Mouse (Mus musculus) CD4-positive helper T cell, adult 2 months (primary cell): ENCODE results near the gene Baz1a.
A peak's percentile ranks its signal among the peaks of the same experiment; 100 is the strongest.
"Not testable (repeated sequence)": the region's sequence is repeated elsewhere in the genome, so short reads cannot be mapped to it uniquely, and the experiment has no call there.

Experiments used
- DNase-seq: peaks from one replicate; pipeline ENCODE4 v3.0.0-alpha.2; 2012; ENCODE audit warnings: low read depth, missing footprints, low spot score

Baz1a gene

DNA sequence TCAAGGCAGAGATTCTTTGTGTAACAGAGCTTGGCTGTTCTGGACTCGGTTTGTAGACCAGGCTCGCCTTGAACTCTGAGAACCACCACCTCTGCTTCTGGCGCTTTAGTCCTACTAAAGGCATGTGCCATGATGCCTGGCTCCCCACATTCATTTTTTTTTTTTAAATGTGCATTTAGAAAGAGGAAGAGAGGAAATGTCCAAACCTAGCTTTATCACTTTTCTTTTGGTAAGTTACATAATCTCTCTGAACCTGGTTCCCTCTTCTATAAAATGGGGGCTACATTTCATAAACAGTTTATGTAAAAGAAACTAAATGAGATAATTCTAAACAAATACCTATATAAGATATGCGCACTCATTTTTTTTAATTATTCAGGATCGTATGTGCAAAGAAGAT is 33.2 kb downstream of the Baz1a start:
- DNase-seq = no peak

DNA sequence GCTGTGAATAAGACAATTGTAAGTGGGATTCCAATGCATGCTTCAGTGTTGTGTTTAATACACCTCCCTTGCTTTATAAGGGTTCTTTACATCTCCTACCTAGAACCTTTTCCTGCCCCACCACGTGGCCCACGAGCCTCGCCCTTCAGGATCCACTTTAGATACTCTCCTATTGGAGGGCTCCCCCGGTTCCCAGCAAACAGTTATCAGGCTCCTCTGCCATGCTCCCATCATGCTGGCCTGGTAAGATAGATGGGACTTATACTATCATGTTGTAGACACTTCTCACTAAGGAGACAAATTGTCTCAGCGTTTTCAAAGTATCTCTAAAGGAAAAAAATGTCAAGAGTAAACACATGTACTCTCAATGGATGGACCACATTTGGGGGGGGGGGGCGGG is 33.6 kb downstream of the Baz1a start:
- no peak for DNase-seq

DNA sequence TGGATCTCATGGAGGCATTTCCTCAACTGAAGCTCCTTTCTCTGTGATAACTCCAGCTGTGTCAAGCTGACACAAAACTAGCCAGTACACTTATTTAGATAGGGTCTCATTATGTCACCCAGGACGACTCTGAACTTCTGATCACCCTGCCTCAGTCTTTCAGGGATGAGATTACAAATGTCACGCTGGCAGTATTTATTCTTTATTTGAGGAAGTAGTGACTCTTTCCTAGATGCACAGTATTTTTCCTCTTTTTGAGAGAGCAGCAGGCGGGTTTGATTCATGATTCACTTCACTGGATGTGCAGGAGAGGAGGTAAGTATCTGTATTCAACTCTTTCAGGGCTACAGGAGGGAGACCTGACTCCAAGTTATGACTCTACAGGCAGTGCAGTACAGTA is 45.1 kb downstream of the Baz1a start:
- no peak for DNase-seq

DNA sequence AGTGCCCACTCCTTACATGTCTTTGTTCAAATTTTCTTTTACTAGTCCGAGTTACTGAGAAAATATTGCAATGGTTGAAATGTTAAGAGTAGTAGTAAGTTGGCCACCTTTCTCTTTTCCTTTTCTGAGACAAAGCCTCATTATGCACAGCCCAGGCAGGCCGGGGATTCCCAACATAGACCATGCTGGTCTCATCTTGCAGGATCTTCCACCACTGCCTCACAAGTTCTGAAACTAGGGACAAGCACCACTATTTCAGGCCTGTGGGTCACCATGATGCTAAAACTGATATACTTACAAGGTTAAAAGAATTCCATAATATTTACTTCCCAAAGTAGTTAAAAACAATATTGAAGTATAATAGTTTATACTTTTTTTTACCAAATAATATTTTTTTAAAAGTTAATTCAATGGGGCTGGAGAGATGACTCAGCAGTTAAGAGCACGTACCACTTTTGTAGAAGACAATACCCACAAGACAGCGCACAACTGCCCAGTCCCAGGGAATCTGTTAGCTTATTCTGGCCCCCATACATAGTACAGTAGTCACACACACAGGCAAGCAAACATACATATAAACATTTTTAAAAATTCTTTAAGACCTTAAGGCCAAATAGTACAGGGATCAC is 48.5 kb downstream of the Baz1a start:
- no peak for DNase-seq

DNA sequence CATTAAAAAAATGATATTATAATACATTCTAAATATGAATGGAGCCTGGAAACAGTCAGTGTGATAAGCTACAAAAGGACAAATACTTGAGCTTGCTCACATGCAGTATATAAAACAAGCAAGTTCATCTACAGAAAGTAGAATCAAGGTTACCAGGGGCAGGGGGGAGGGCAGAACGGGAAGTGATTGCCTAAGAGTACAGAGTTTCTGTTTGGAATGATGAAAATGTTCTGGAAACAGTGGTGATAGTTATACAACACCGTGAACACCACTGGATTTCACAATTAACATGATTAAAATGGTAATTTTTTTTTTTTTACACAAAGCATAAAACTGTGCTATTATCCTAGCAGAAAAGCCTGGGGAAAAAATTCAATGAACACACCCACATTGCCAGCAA is 54.6 kb downstream of the Baz1a start:
- DNase-seq = no peak

DNA sequence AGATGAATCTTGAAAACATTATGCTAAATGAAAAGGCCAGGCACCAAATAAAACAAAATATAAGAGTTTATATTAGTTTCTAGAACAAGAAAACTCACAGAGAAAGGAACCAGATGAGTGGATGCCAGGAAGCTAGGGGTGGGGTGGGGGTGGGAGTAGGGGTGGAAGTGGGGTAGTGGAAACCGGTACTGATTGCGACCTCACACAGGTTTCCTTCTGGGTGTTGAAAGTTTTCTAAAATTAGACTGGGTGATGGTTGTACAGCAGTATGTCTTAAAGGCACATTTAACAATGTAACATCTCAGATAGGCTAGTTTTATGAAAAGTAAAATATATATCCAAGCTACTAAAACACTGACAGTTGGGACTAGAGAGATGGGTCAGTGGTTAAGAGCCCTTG is 57.2 kb downstream of the Baz1a start:
- DNase-seq = no peak

DNA sequence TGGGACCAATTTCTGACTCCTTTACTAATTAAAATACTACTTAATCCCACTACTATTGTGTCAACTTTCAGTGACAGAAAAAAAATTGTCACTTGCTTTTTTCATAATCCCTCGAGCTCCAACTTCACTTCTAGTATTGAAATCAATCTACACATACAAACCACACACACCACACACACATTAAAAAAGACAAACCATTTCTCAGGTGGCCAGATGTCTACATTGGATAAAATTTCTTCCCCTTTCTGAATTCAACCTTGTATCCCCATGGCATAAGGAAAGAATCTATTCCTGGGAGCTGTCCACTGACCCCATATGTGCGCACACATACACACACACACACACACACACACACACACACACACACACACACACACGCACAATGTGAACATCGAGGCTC is 57.7 kb downstream of the Baz1a start:
- DNase-seq = no peak

DNA sequence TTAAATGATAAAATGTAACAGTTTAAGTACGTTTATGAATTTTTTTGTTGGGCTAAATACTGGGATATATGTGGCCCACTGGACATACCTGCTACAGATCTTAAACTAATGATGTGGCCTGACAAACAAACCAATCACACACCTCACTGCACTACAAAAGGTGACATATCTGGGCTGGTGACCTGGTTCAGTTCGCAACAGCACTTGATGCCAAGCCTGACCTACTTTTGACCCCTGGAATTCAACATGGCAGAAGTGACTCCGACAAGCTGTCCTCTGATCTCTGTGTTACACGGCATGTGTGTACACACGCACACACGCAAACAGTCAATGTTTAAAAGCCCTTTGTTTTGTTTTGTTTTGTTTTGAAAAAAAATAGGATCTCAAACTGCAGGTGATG is 68.0 kb downstream of the Baz1a start:
- no peak for DNase-seq

DNA sequence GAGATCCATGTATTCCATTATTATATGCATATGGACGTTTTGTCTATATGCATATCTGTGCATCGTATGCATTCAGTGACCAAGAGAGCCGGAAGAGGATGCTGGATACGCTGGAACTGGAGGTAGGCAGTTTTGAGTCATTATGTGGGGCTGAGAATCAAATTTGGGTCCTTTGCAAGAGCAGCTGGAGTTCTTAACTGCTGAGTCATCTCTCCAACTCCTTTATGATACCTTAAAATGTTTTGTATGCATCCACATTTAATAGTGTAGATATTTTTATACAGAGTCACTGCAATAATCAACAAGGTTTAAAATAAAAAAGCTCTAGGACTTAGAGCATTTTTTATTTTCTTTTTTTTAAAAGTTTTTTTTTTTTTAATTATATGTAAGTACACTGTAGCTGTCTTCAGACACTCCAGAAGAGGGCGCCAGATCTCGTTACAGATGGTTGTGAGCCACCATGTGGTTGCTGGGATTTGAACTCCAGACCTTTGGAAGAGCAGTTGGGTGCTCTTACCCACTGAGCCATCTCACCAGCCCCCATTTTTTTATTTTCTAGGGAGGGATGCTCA is 71.5 kb downstream of the Baz1a start:
- not testable (repeated sequence) for DNase-seq

DNA sequence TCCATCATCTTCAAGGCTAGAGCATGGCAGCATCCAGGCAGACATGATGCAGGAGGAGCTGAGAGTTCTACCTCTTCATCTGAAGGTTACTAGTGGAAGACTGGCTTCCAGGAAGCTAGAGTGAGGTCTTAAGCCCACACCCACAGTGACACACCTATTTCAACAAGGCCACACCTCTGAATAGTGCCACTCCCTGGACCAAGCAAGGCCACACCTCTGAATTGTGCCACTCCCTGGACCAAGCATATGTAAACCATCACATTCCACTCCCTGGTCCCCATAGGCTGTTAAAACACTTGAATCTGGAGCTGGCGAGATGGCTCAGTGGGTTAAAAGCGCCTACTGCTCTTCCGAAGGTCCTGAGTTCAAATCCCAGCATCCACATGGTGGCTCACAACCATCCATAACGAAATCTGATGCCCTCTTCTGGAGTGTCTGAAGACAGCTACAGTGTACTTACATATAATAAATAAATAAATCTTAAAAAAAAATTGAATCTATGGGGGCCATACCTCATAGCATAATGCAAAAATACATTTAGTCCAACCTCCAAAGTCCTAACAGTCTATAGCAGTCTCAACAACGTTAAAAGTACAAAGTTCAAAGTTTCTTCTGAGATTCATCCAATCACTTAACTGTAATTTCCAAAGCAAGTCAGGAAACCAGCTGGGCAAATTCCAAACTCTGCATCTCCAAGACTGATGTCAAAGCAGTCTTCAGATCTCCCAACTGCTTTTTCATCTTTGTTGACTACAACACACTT is 76.4 kb downstream of the Baz1a start:
- not testable (repeated sequence) for DNase-seq

DNA sequence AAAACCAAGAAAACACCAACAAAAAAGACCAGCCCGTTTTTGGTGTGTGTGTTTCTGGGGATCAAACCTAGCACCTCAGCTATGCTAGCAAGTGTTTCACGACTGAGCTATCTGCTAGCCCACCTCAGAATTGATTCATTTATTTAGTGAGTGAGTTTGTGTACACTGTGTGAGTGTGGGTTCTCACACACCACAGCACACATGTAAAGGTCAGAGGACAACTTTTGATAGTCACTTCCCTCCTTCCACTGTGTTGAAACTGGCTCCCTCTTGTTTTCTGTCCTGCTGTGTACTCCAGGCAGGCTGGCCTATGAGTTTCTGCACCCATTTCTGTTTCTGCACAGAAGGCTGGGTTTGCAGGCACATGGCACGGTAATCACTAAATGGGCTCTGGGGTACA is 103.8 kb downstream of the Baz1a start:
- no peak for DNase-seq

DNA sequence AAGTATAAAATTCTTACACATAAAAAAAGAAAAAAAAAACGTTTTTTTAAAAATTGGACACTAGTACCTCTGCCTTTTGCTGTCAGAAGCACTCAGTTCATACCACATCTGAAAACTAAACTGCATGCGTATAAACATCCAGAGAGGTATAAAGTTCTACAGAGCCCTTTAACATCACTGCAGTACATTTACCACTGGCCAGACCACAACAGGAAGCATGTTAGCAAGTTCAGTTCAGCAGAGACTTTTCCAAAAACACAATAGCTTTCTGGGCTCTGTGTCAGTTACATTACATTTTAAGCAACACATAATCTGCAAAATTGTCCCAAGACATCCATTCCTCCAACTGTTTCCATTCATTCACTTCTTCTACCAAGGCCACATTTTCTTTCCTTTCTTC is 121.6 kb downstream of the Baz1a start:
- not testable (repeated sequence) for DNase-seq

DNA sequence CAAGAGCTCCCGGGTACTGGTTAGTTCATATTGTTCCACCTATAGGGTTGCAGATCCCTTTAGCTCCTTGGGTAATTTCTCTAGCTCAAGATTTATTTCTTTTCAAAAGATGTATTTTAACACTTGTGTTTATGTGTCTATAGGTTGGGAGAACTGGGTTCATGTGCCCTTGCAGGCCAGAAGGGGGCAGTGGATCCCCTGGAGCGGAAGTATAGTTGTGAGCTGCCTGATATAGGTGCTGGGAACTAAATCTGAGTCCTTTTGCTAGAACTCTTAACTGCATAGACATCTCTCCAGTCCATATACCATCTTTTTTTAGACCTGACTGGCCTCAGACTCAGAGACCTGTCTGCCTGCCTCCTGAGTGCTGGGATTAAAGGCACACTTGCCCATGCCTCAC is 123.7 kb downstream of the Baz1a start:
- DNase-seq = no peak

DNA sequence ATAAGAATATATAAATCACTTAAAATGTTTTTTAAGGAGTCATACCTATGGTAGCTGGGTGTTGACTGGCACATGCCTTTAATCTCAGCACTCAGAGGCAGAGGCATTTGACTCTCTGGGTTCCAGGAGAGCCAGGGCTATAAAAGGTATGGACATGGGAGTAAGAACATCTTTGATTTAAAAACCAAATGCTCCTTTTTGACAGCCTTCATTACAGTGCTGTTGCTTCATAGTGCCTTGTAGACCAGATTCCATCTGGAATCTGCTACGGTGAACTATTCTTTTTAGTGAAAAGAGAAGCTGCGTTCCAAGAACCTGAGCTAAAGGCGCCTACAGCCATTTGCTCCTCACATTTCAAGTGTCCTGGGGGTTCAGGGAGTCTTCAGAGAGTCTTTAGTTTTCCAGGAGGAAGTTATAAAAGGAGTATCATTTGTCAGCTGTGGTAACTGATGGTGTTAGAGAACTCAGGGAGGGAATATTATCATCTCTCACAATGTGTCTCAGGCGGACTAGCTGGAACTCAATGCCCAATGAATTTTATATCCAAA is 126.5 kb downstream of the Baz1a start:
- DNase-seq = no peak

DNA sequence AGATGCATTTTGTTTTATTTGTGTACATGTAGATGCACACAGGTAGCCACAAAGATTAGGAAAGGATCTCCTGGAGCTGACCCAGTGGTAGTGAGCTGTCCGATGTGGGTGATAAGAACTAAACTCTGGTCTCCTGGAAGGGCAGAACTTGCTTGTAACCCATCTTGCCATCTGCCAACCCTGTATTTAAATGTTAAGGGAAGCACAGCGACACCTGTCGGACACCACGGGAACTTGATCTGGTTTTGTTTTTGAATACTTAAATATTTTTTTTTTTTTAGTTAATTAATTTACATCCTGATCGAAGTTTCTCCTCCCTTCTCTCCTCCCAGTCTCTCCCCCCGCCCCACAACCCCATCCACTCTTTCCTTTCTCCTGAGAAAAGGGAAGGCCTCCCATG is 134.5 kb downstream of the Baz1a start:
- DNase-seq = peak; percentile 82

DNA sequence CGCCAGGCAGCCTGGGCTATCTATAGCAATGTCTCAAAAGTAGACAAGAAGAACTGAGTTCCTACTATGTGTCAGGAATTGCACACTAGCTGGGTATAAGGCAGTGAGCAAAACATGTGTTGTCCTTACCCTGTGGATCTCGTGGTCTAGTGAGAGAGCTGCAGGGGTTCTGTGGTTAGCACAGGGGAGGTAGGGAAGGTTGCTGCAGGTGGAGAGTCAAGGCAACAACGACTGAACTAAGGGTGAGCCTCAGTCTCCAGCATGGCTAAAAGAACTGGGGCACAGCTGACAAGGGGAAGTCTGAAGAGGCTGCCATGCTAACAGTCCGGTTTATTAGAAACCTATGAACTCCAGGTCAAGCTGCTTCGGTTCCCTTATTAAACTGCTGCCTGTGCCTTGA is 134.9 kb downstream of the Baz1a start:
- peak; percentile 15 for DNase-seq

DNA sequence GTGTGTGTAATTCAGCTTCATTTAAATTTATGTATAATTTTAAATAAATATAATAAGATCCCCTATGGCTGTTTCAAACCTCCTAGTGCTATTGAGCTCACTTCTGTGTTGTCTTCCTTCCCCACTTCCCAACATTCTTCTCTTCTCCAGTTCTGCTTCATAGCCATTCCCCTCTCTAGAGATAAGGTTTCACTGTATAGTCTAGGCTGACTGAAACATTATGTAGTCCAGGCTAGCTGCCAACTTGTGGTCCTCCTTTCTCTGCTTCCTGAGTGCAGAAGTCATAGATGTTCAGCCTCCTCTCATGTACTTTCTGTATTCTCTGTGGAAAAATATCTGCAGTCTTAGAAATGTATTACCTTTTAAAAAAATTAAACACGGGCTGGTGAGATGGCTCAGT is 136.3 kb downstream of the Baz1a start:
- no peak for DNase-seq

DNA sequence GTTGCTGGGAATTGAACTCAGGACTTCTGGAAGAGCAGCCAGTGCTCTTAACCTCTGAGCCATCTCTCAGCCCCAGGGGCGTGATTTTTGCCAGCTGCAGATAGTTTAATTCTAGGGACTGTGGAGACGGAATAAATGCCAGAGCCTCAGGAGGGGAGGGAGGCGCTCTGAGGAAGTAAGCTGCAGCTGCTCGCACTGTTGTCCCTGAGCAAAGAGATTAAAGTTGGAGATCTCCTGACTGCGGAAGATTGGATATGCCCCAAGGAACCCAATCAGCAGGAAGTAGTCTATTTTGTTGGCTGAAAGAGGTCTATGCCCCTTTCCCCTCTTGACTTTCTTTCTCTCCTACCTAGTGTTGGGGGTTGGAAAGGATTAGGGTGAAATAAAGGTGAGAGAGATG is 137.3 kb downstream of the Baz1a start:
- DNase-seq = no peak

DNA sequence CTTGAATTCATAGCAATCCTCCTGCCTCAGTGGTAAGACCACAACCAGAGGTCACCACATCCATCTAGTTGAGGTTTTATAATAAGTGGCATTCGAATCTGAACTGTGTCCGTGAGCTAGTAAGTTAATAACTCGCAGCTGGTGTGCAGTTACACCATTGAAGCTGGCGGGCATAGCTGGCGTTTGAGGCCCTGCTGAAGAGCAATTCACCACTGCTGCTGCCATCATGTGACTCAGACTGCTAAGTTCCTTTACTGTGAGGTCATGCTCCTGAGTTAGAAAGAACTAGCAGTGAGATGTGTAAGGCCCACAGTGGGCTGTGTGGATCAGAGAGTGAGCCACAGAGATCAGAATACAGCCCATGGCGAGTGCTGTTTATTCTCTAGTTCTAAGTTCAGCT is 139.4 kb downstream of the Baz1a start:
- DNase-seq = no peak

DNA sequence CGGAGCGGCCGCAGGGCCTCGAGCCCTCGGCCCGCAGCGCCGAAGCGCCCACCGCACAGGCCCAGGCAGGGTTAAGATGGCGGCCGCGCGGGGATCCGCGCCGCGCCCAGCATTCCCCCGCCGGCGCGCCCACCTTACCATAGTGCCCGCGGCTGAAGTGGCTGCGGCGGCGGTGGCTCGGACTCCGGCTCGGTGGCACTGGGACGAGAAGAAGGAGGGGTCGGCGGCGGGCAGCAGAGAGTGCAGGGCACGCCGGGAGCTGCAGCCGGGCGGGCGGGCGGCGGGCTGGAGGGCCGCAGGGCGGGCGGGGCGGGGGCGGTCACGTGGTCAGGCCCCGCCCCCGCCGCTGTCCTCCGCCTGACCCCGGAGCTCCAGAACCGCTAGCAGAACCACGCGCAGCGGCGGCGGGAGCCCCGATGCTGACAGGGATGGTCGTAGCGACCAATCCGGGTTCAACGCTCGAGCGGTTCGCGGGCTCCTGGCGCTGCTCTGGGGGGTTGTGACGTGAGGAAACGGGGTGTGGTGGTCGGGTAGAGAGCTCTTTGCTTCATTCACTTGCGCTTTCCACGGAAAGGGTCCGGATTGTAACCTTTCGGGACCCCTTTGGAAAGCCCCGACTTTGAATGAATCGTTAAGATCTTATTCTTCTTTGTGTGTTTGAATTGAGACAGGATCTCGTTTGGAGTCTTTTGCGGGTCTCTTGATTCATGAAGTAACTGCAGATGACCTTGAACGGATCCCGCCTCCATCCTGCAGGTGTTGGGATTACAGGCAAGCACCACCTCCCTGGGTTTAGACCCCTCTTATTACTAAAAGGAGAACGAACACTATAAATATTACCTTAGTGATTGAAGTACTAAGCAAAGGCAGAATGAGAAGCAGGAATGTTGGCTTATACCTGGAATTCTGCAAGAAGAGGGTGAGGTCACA is 151.3 kb downstream of the Baz1a start, which contains the start of gene Cfl2:
Cfl2 (minus strand) TSS at position 272 of the 930 bp plus-strand sequence.
- peak; percentile 84 for DNase-seq

DNA sequence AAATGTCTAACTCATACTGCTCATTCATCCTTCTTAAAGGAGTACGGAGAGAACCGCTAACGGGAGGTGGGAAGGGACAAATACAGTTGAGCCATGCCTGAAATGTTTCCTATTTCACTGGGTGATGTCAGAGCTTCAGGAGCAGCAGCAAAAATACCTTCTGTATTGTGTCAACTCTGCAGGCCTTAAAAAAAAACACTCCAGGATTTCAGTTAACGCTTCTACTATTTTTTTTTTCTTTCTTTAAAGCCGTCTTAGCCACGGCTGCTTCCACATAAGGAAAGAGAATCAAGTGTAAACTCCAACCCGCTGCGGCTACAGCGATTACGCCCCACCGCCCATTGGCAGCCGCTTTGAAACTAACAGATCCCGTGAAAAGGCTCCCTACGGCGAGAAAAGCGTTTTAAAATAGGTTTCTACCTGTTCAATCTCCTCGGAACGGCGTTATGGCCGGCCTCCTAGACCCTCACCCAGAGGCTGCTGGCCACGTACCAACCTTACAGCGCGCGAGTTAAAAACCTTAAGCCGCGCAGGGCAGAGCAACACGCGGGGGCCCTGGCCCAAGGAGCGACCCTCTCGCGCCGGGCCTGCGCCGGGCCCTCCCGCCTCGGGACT is 152.1 kb downstream of the Baz1a start:
- DNase-seq = no peak
